Mouse (Mus musculus): Measurements from ENCODE around the gene Ctps2.

The Ctps2 gene

GRCm38 (mm10) chrX:162986876-162987495 is 85.9 kb downstream of the Ctps2 start:
- no peak for DNase-seq (ENCODE audit: low spot score)

GRCm38 (mm10) chrX:162991396-162991795 is 90.4 kb downstream of the Ctps2 start:
- DNase-seq (ENCODE audit: low spot score): no peak

- no peak for DNase-seq (ENCODE audit: low spot score)
Observed at GRCm38 (mm10) chrX:162992121-162992520, 91.1 kb downstream of the Ctps2 start.

GRCm38 (mm10) chrX:163027864-163028263 is 126.8 kb downstream of the Ctps2 start:
- DNase-seq (ENCODE audit: low spot score): no peak

- no peak for DNase-seq (ENCODE audit: low spot score)
Observed at GRCm38 (mm10) chrX:163038767-163039166, 137.7 kb downstream of the Ctps2 start.

GRCm38 (mm10) chrX:163042771-163043170 is 141.7 kb downstream of the Ctps2 start:
- DNase-seq (ENCODE audit: low spot score): no peak

GRCm38 (mm10) chrX:163063936-163064335 is 162.9 kb downstream of the Ctps2 start:
- DNase-seq (ENCODE audit: low spot score): no peak
